Mouse (Mus musculus) frontal cortex, adult 2 months (tissue): ENCODE results near the gene Nme2. TPM values are rescaled to one million over a fixed set of nuclear protein-coding genes. Genes with fewer than 3 reads are reported as not detected.

Experiments
- polyA plus RNA-seq: library from polyadenylated mRNA; depleted of rRNA; stranded (reverse); fragments of >200 nt; gene quantifications from 2 replicates; pipeline ENCODE4 v1.2.3, GENCODE M21; 2012; rRNA removed

The Nme2 gene
- polyA plus RNA-seq, 1 experiment, result 106 TPM

Other genes starting within 250 kb of the Nme2 start
- gene Utp18, start 70.5 kb downstream of the Nme2 start, polyA plus RNA-seq, result 14.6 and 16.1 TPM in 2 replicates
- 20.8 and 24.6 TPM in 2 replicates for gene Mbtd1, start 70.4 kb downstream of the Nme2 start, polyA plus RNA-seq
- gene Gm20390, start 12.0 kb upstream of the Nme2 start, polyA plus RNA-seq, result 71.9 and 76.2 TPM in 2 replicates
- 282 and 284 TPM in 2 replicates for gene Nme1, start 12.3 kb upstream of the Nme2 start, polyA plus RNA-seq
- 127 and 139 TPM in 2 replicates for gene Spag9, start 39.8 kb upstream of the Nme2 start, polyA plus RNA-seq